Mouse (Mus musculus) embryo, embryonic 9.5 days (tissue): ENCODE results near the gene Mettl23.
"Not testable (repeated sequence)": the region's sequence is repeated elsewhere in the genome, so short reads cannot be mapped to it uniquely, and the experiment has no call there.

Experiments
- DNase-seq: peaks from one replicate; pipeline ENCODE4 v3.0.0-alpha.2; 2017; ENCODE audit errors: extremely low spot score

The Mettl23 gene

DNA sequence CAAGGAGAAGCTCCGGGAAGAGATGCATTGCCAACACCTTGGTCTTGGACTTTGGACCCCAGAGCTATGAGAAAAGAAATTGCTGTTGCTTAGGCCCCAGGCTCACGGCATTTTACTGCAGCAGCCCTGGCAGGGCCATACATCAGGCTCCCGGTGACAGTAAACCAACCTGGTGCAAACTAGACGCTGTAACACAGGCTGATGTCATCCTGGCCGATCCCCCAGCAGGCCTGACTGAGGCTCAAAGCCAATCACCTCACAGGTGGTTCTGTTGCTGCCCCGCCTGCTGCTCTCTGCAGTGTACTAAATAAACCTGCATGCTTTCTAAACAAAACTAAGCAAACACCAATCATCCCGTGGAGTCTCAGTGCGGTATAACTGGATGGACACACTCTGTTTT, 24.4 kb upstream of the Mettl23 start:
- no peak for DNase-seq

DNA sequence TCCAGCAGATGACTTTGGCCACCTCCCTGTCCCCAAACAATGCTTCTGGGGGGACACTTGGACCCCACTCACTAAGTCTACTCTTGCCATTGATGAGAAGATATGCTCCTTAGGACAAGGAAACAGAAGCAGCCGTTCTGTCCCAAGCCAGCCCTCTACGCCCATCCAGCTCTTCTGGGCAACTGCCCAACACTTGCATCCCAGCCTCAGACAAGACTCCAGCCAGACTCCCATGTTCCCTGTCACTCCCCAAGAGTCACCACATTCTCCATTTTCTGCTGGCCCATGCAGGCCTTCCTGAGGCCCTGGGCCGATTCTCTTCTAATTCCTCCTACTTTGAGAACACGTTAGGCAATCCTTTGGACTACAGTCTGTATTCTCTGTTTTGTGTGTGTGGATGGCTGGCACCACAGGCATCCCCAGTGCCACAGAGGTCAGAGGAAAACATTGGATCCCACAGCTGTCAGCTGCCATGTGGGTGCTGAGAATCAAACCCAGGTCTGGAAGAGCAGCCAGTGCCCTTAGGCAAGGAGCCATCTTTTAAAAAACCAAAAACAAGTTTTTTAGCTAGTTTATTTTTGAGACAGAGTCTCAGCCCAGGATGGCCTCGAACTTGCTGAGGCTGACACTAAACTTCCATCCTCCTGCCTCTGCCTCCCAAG, 23.0 kb upstream of the Mettl23 start:
- no peak for DNase-seq

DNA sequence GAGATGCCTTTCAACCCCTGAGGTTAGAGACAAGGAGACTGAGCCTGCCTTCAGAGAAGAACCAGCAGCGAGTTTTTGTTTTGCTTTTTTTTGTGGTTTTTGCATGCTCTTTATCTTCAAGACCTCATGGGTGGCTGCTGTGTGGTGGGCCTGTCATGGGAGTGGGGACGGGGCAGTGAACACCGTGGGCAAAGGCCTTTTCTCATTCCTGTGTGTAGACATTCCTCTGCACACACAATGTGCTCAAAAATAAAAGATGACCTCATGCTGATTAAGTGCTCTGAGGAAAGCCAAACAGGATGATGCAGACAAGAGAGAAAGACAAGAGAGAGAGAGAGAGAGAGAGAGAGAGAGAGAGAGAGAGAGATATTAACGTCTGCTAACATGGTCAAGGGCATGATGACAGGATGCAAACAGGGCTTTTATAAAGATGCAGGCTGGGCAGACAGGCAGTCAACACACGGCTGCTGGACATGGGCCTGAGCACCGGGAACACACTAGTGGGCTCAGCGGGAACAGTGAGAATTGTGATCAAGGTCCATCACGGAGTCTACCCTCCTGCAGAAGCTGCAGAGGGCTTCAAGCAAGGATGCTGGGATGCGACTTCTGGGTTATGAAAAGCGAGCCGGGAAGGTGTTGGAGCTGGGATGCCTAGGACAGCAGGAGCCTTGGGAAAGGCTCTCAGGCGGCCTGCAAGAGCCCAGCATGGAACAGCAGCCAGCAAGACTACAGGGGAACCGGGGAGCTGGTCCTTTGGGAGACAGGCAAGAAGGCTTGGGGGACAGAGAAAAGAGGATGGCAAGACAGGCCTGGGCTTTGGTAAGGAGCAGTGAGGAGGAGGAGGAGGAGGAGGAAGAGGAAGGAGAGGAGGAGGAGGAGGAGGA, 21.8 kb upstream of the Mettl23 start:
- DNase-seq: no peak

DNA sequence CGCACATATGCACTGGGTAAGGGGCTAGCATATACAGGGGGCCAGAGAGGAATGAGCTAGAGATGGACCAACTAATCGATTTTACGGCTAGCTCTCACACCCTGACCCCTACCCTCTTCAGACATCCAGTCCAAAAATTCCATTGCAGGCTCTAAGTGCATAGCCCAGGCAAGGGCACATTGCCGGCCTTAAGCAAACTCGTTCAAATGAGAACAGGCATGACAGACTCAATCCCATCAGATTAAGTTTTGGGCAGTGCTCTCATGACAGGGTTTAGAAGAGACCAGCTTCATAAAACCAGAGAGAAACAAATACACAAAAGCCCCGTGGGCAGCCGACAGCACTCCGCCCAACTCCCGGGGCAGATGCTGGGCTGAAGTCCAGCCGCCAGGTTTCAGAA, 20.9 kb upstream of the Mettl23 start:
- DNase-seq: no peak

DNA sequence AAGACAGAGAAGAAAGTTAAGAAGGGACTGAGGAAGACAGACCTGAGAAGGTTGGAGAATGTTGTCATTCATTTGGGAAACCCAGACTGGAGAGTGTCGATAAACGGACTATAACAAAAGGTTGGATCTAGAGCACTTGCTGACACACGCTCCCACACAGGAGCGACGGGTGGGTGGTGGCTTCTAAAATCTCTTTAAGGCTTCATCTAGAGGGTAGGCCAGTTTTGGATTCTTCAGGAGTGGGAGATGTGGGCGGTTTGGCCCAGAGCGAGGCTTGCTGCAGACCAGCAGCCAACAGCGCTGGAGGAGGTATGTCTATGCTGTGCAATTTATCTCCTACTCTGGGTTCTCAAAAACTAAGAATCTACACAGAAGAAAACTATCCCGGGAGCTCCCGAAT, 20.5 kb upstream of the Mettl23 start:
- DNase-seq: no peak

DNA sequence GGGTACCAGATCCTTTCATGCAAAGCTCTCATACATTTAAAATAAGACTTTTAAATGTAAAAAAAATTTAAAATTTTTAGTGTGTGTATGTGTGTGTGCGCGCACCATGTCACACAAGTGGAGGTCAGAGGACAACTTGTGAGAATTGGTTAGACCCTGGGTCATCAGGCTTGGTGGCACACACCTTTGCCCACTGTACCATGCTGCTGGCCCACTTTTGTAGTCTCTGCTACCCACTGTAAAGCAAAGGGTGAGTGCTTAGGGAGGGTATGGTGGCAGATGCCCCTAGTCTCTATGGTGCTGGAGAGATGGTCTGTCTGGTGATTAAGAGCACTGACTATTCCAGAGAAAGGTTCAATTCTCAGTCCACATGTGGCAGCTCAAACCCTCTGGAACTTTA, 19.8 kb upstream of the Mettl23 start:
- DNase-seq: no peak

DNA sequence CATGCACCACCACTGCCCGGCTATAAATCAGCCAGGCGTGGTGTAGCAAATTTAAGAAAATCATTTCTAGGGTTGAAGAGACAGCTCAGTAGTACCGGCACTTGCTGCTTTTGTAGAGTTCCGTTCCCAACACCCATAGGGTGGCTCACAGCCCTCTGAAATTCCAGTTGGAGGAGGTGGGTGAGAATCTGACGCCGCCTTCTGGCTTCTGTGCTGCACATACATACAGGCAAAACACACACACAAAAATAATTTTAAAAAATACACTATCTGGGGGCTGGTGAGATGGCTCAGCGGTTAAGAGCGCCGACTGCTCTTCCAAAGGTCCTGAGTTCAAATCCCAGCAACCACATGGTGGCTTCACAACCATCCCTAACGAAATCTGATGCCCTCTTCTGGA, 19.2 kb upstream of the Mettl23 start:
- not testable (repeated sequence) for DNase-seq

DNA sequence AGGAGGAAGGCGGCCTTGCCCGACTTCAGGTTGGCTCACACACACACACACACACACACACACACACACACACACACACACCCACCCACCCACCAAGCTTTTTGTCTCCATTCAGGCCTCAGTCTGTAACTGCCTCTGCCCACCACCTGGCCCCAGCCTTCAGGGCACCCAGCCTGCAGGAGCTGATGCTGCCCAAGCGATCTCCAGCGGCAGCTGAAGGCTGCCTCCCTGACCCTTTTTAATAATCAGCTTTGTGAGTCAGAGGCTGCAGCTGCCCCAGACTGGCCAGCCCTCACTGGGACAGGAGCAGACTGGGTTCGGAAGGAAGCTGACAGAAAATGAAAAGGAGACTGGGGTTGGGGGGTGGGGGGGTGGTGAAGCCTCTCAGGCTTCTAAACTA, 17.8 kb upstream of the Mettl23 start:
- DNase-seq: no peak

DNA sequence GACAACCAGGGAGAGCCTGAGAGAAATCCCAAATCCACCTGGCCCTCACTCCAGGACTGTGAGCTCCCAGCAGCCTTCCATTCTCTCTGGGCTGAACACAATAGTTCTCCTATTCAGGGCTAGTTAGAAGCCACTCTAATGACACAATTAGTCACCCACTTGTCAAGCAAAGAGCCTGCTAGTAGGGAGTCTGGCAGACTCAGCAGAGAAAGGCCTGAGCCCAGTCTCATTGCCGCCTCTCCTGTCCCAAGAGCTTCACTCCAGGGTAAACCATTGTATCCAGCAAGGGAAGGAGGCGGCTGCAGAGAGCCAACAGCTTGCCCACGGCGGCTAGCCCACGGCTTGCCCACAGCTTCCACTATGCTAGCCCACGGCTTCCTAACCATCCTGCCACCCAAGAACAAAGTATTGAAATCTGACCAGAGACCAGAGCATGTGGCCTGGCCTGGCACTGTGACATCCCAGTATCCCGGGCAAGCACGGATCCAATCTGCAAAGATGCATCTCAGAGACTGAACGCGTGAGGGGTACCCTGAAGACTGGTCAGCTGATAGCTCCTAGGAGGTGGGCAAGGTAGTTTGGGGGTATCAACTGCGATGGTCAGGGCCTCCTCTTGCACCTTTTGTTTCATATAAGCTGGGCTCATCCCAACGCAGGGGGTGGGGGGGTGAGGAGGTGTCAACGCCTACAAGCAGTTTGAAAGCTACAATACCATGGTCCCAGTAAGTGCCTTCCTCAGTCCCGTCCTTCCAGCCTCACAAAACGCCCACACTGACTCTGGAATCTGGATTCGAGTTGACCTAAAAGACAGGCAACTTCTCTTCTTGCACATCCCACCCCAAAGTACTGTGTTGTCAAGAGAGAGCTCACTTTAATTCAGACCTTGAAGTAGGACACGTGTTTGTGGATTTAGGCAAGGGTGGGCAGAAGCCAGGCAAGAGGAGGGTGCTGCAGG, 16.3 kb upstream of the Mettl23 start:
- no peak for DNase-seq

DNA sequence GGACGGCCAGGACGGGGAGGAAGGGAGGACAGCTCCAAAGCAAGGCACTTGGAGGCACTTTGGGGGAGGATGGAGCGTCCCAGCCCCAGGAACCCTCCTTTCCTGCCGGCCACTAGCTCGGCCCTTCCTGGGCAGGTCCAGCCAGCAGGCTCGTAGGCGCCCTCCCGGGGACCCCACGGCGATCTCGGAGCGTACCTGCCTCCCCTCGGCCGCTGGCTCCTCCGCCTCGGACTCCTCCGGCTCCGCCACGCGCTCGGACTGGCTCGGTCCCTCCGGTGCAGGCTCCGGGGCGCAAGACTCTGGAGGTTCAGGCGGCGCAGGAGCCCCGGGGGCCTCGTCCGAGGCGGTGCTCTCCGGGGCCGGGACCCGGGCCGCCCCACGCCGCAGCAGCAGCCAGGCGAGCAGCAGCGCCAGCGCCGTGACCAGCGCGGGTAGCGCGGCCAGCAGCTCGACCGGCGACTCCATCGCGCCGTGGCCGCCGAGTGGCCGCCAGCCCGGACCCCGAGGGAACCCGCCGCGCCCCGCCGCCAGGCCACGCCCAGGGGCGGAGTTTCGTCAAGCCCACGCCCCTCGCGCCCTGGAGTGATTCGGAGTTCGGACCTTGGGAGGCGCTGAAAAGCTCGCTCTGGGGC, 15.4 kb upstream of the Mettl23 start, which contains the start of gene Mxra7:
Gene Mxra7 (minus strand): TSS at position 513 of the 632 bp plus-strand sequence.
- DNase-seq: peak; percentile 89

DNA sequence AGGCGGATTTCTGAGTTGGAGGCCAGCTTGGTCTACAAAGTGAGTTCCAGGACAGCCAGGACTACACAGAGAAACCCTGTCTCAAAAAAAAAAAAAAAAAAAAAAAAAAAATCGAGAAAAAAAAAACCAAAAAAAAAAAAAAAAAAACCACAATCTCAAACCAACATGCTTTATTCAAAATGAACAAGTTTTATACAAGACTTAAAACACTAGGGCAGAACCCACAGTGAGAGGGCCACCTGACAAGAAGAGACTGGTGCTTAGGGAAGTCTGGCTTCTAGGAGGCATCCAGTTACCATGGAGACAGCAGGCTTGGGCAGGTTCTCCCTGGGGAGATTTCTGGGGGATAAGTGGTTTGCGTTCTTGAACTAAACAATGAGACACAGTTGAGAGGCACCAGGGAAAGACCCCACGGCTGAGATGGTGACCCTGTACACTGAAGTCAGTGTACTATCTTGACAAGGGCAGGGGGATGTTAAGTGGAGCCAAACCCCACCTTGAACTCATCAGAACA, 10.8 kb upstream of the Mettl23 start:
- no peak for DNase-seq

DNA sequence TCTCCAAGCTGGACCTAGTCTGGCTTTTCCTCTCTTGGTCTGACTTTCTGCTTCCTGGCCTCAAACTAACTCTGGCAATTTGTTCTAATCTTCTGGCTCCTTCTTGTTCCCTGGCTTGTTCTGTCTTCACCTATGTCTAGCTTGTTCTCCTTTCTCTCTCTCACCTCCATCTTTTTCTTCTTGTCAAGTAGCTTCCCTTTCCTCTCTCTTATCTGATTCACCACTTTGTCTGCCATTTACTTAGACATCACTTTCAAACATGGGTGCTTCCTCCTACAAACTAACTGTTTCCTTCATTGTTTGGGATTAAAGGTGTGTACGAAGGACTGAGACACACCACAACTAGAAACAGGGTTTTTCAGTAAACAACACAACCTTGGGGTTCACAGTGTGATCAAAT, 8.1 kb upstream of the Mettl23 start:
- DNase-seq: no peak

DNA sequence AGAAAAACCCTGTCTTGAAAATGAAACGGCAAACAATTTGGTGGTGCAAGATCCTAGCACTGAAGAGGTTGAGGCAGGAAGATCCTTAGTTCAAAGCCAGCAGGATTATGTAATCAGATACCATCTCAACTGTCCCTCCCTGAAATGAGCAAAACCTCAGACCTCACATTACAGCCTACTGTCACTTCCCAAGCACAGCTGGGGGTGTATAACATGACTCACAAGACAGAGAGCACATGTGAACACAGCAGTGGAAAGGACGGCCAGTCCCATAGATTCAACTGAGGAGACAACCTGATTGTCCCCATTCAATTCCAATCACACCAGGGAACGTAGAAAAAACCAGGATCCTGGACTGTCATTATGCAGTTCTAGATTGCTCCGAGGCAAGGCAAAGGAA, 6.8 kb upstream of the Mettl23 start:
- DNase-seq: no peak

DNA sequence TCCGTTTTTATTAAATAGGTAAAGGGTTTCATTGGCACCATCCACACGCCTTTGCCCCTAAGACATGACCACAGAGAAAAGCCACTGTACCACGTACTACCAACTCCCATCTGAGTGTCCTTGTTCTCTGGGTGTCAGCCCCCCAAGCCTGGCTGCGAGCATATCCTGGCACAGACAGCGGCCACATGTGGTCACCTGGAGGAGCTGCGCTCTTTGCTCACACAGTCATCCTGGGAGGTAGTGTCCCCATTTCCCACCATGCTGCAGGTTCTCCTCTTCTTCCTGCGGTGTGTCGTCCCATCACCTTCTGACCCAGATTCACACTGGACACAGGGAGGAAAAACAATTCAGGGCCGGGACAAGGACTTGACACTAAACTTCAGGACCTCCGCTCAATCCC, 5.6 kb upstream of the Mettl23 start:
- no peak for DNase-seq

DNA sequence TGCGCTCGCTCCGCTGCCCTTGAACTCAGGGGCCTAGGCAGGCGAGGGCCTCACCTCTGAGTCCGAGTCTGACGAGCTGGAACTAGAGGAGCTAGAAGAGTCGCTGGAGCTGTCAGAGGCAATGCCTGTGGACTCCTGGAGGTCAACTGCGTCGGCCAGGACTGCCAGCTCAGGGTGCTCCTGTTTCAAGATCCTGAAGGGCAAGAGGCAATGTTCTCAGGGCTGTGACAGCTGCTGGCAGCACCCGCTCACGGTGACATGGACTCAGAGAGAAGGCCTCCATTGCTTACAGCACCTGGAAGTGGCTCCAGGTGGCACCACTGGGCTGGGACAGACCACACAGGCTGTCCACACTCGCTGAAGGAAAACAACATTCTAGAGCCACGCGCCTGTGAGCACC, 4.1 kb upstream of the Mettl23 start:
- no peak for DNase-seq

DNA sequence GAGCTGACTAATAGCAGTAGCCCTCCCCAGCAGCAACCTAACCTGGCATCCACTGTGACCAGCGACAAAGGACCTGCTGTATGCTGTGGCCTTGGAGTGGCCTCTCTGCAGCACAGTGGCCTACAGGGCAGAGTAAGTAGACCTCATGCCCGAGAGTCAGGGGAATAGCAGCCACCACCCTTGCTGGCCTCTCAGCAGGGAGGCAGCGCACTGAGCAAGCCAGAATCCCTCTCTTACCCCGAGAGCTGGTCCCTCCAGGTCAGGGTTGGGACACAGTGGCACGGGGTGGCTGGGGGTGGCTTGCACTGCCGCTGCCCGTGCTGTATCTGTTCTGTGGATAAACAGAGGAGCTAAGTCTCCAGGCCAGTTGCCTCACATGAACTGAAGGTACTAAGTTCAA, 3.5 kb upstream of the Mettl23 start:
- DNase-seq: no peak

DNA sequence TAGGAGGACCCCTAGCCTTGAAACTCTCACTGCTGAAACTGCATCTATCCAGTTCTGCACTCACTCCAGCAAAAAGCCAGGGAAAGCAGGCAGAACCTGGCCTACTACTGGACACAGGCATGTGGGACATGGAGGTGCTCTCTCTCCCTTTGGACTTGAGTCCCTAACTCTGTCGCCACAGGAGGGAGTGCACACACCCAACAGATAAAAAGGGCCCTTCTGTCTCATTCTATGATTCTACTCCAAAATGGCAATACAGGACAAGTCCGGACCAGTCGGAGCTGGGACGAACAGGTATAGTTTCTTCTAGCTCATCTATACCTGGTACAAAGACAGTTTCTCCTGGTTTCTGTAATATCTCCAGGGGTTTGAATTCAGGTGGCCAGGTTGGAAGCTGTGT, 2.3 kb upstream of the Mettl23 start:
- DNase-seq: no peak

DNA sequence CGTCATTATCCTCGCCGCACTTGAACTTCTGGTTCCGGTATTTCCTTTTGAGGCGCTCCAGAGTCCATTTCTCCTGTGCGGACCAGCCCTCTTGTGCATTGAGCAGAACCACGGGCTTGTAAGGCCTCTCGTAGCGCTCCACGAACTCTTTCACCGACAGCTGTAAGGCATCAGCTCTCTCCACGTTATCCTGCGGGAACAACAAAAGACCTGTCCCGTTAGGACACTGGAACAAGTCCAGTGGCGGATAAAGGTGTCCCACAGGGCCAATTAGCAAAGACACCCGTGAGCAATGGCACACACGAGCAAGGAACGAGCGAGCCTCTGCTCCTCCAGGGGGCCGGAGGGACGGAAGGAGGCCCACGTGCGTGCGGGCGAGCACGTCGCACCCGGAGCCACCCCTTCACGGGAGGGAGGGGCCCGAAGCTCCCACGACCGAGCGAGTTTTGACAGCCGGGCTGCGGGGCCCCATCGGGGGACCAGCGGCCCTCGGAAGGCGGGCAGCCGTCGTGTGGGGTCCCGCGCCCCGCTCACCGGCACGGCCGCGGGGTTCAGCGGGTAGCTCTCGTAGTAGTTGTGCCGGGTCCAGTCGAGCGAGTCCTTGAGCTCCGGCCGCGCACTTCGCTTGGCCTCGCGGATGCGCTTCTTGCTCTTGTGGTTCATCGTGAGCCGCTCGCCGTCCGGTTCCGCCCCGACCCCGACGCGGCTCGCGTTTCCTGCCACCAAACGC, 382 bp upstream of the Mettl23 start:
- peak; percentile 70 for DNase-seq

DNA sequence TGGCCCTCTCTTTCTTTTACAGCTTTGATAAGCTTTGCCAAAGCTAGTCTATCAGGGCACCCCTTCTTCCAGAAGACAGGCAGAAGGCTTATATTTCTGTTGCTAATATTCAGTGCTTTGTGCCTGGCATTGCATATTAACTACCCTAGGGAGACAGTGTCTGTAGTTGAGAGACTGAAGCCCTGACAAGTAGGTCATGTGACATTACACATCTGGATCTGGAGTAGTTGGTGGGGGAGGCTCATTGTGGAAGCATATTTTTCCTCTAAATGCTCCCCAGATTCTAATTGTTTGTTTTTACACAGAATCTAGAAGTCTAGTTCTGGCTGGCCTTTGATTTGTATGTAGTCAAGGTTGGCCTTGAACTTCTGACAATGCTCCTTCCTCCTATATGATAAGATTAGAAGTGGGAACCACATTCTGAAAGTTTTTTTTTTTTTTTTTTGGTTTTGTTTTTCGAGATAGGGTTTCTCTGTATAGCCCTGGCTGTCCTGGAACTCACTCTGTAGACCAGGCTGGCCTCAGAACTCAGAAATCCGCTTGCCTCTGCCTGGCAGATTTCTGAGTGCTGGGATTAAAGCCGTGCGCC, 3.6 kb downstream of the Mettl23 start:
- no peak for DNase-seq
